Comparison of ENCODE assay signal across 29 mouse cellular contexts in genomic region chr9:84517064-84517463, GRCm38 (mm10).
"Had no signal": no experiment of that assay in that cellular context is flagged by ENCODE, and none has a peak within 500 bp of the region (broad histone marks: within the 10 kb centered on the region; RNA-seq: fewer than 3 reads in every experiment).

No protein-coding gene starts in this region.

- H3K36me3 ChIP-seq: embryonic facial prominence, embryonic 10.5 days; embryonic facial prominence, embryonic 12.5 days; embryonic facial prominence, embryonic 13.5 days; embryonic facial prominence, embryonic 15.5 days; forebrain, embryonic 10.5 days; forebrain, embryonic 12.5 days; forebrain, embryonic 15.5 days had no signal

- H3K9ac ChIP-seq: embryonic facial prominence, embryonic 12.5 days; embryonic facial prominence, embryonic 13.5 days; embryonic facial prominence, embryonic 15.5 days; forebrain, embryonic 12.5 days; forebrain, embryonic 13.5 days; forebrain, embryonic 15.5 days; forebrain, postnatal 0 days had no signal

- ATAC-seq: forebrain, embryonic 13.5 days; forebrain, embryonic 14.5 days; forebrain, embryonic 15.5 days; forebrain, embryonic 16.5 days; forebrain, postnatal 0 days had no signal

- H3K27me3 ChIP-seq: embryonic facial prominence, embryonic 12.5 days; embryonic facial prominence, embryonic 13.5 days; embryonic facial prominence, embryonic 15.5 days; forebrain, embryonic 12.5 days; forebrain, embryonic 13.5 days; forebrain, embryonic 15.5 days had no signal

- H3K27ac ChIP-seq: embryonic facial prominence, embryonic 10.5 days; embryonic facial prominence, embryonic 12.5 days; embryonic facial prominence, embryonic 13.5 days; embryonic facial prominence, embryonic 15.5 days; forebrain, embryonic 10.5 days; forebrain, embryonic 12.5 days; forebrain, embryonic 13.5 days; forebrain, embryonic 15.5 days; gastrocnemius, adult 2 months had no signal

- H3K4me1 ChIP-seq: embryonic facial prominence, embryonic 10.5 days; embryonic facial prominence, embryonic 12.5 days; embryonic facial prominence, embryonic 13.5 days; embryonic facial prominence, embryonic 15.5 days; forebrain, embryonic 10.5 days; forebrain, embryonic 12.5 days; forebrain, embryonic 13.5 days; forebrain, embryonic 15.5 days had no signal

- H3K4me2 ChIP-seq: embryonic facial prominence, embryonic 12.5 days; embryonic facial prominence, embryonic 13.5 days; embryonic facial prominence, embryonic 15.5 days; forebrain, embryonic 12.5 days; forebrain, embryonic 13.5 days; forebrain, embryonic 15.5 days had no signal

- DNase-seq: cerebellum, adult 18-20 months; cerebellum, adult 2 months; cerebellum, adult 8-10 months; cerebellum, adult 9-10 months; cerebellum, adult 9-11 months; cerebellum, postnatal 10 days; cerebellum, postnatal 14 days; cerebellum, postnatal 25 days; cerebellum, postnatal 36 days; embryo, embryonic 11 days; forebrain, postnatal 0 days; gastrocnemius, adult 2 months; gastrocnemius, postnatal 10 days; gastrocnemius, postnatal 14 days; gastrocnemius, postnatal 25 days; gastrocnemius, postnatal 36 days; heart, adult 11 months; heart, adult 18-20 months had no signal

- H3K4me3 ChIP-seq: embryonic facial prominence, embryonic 10.5 days; embryonic facial prominence, embryonic 12.5 days; embryonic facial prominence, embryonic 13.5 days; embryonic facial prominence, embryonic 15.5 days; erythroblast, embryonic 14.5 days; forebrain, embryonic 10.5 days; forebrain, embryonic 12.5 days; forebrain, embryonic 13.5 days; forebrain, embryonic 15.5 days; gastrocnemius, adult 2 months had no signal

- H3K9me3 ChIP-seq: embryonic facial prominence, embryonic 10.5 days; embryonic facial prominence, embryonic 12.5 days; embryonic facial prominence, embryonic 13.5 days; embryonic facial prominence, embryonic 15.5 days; forebrain, embryonic 10.5 days; forebrain, embryonic 12.5 days; forebrain, embryonic 13.5 days; forebrain, embryonic 15.5 days had no signal
